Mouse (Mus musculus) intestine, embryonic 14.5 days (tissue): ENCODE measurements around the gene Phf13. TPM values are rescaled to one million over a fixed set of nuclear protein-coding genes. Genes with fewer than 3 reads are reported as not detected.
"Not testable (repeated sequence)": the region's sequence is repeated elsewhere in the genome, so short reads cannot be mapped to it uniquely, and the experiment has no call there.

Experiments used
- ATAC-seq: fragments of 200-750 bp; cut with Nextera tagmentation; replicated peaks from 2 replicates; pipeline ENCODE4 v1.8.0; 2017; ENCODE audit warnings: low read depth, moderate number of reproducible peaks, moderate TSS enrichment, moderate library complexity; ENCODE audit not compliant: low FRiP score, low TSS enrichment
- DNase-seq: peaks from one replicate; pipeline ENCODE4 v3.0.0-alpha.2; 2018; ENCODE audit warnings: low spot score
- H3K27ac ChIP-seq: fragments of 300-500 bp; sonication (generic); 2 replicates; pipeline ENCODE4 v1.5.1; 2014; ENCODE audit warnings: low read depth, mild to moderate bottlenecking, control low read depth
- H3K27me3 ChIP-seq: fragments of 300-500 bp; sonication (generic); replicated peaks from 2 replicates; pipeline ENCODE4 v1.6.1; 2014; ENCODE audit warnings: low read length, control low read depth; ENCODE audit not compliant: control insufficient read depth, insufficient read depth
- H3K36me3 ChIP-seq: fragments of 300-500 bp; sonication (generic); 2 replicates; pipeline ENCODE4 v1.6.1; 2014; ENCODE audit warnings: low read length, control low read depth; ENCODE audit not compliant: control insufficient read depth, insufficient read depth
- H3K4me1 ChIP-seq: fragments of 300-500 bp; sonication (generic); replicated peaks from 2 replicates; pipeline ENCODE4 v1.6.1; 2014; ENCODE audit warnings: low read length, control low read depth, mixed read lengths; ENCODE audit not compliant: control insufficient read depth, insufficient read depth
- H3K4me2 ChIP-seq: fragments of 300-500 bp; sonication (generic); 2 replicates; pipeline ENCODE4 v1.6.1; 2014; ENCODE audit warnings: low read length
- H3K4me3 ChIP-seq: fragments of 300-500 bp; sonication (generic); 2 replicates; pipeline ENCODE4 v1.5.1; 2014; ENCODE audit warnings: low read depth, low read length, control low read depth, mixed read lengths
- H3K9ac ChIP-seq: fragments of 300-500 bp; sonication (generic); 2 replicates; pipeline ENCODE4 v1.6.1; 2014; ENCODE audit warnings: mild to moderate bottlenecking, low read length
- H3K9me3 ChIP-seq: fragments of 300-500 bp; sonication (generic); 2 replicates; pipeline ENCODE4 v1.6.1; 2016; ENCODE audit warnings: low read length, control low read depth; ENCODE audit not compliant: control insufficient read depth
- WGBS: fragments of 180-500 bp; shearing (Covaris S2); extraction: QIAGEN DNeasy Blood & Tissue Kit; methylation state at CpG from one replicate; pipeline ENCODE4 v1.1.7; 2014; 5-methylcytosine and 5-hydroxymethylcytosine counted together
- polyA plus RNA-seq: library from polyadenylated mRNA; unstranded; fragments of >200 nt; fragmentation: Nextera tagmentation; extraction: Ambion mirVana; gene quantifications from 2 replicates; pipeline ENCODE4 v1.2.1, GENCODE M21; 2014

Phf13 gene
- polyA plus RNA-seq, 1 experiment from 2014 or later, result 23.1 TPM

DNA sequence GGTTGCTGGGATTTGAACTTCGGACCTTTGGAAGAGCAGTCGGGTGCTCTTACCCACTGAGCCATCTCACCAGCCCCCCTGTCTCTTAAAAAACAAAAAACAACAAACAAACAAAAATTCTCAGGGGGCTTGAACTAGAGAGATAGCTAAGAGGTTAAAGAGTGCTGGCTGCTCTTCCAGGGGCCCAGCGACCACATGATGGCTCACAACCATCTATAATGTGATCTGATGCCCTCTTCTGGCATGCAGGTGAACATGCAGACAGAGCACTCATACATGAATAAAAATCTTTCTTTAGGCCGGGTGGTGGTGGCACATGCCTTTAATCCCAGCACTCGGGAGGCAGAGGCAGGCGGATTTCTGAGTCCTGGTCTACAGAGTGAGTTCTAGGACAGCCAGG lies 40.4 kb upstream of the Phf13 start:
- 87% methylated on average over 6 of the region's 6 CpGs for WGBS
- not testable (repeated sequence) for H3K9ac ChIP-seq, H3K36me3 ChIP-seq

DNA sequence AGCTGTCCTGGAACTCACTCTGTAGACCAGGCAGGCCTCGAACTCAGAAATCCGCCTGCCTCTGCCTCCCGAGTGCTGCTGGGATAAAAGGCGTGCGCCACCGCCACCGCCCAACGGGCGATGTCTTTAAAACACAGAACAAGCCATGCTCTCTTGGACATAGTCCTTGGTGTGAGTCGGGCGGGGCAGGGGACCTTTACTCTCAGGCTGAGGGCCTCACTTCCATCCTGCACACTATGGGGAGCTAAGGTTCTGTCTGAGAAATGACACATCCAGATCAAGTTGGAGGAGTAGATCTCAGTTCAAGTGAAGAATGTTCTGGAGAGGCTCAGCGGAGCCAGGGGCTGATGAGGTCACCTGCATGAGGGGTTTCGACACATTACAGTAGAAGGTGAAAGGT lies 36.9 kb upstream of the Phf13 start:
- 85% methylated on average over 13 of the region's 13 CpGs for WGBS
- DNase-seq (no peak), ATAC-seq (no peak)

More for the DNA sequence above, 40.4 kb upstream of the Phf13 start:
- H3K27ac ChIP-seq, H3K27me3 ChIP-seq, H3K9me3 ChIP-seq, DNase-seq, H3K4me2 ChIP-seq, H3K4me3 ChIP-seq, H3K4me1 ChIP-seq, ATAC-seq: not testable (repeated sequence)

GRCm38 (mm10) chr4:152029997-152030396 lies 33.9 kb upstream of the Phf13 start:
- DNase-seq, result no peak
- H3K9me3 ChIP-seq, result no peaks in the 10 kb centered on the region
- no peaks in the 10 kb centered on the region for H3K27me3 ChIP-seq
- H3K4me1 ChIP-seq, result peaks cover 25% of the 10 kb centered on the region
- H3K4me2 ChIP-seq, result no peak overlapping the region
- 0 out of 2 replicates have a peak, but pooled peaks cover 6% of the 10 kb centered on the region for H3K36me3 ChIP-seq
- no peak for ATAC-seq
- H3K27ac ChIP-seq, result no peak overlapping the region
- H3K9ac ChIP-seq, result no peak overlapping the region
- 73% methylated on average over 4 of the region's 4 CpGs for WGBS
- H3K4me3 ChIP-seq, result no peak overlapping the region

More for the DNA sequence above, 36.9 kb upstream of the Phf13 start:
- Histone ChIP-seq H3K9ac (no peak overlapping the region), H3K4me3 (no peak overlapping the region), H3K4me2 (no peak overlapping the region), H3K9me3 (no peaks in the 10 kb centered on the region), H3K4me1 (peaks cover 6% of the 10 kb centered on the region; the same call in 1 of the 2 replicates), H3K27me3 (no peaks in the 10 kb centered on the region), H3K36me3 (no peaks in the 10 kb centered on the region), H3K27ac (no peak overlapping the region)

DNA sequence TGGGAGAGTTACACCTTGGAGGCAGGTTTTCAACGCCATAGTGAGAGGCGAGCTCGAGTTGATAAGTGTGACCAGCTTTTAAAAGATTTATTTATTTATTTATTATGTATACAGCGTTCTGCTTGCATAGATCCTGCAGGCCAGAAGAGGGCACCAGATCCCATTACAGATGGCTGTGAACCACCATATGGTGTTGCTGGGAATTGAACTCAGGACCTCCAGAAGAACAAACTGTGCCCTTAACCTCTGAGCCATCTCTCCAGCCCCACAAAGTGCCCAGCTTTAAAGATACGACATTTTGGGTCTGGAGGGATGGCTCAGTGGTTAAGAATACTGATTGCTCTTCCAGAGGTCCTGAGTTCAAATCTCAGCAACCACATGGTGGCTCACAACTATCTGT lies 33.0 kb upstream of the Phf13 start:
- WGBS, result 48% methylated on average over 5 of the region's 5 CpGs
- Histone ChIP-seq H3K4me3 (no peak overlapping the region), H3K4me1 (peaks cover 29% of the 10 kb centered on the region), H3K36me3 (peaks cover 12% of the 10 kb centered on the region; the same call in 1 of the 2 replicates), H3K27ac (no peak overlapping the region), H3K9me3 (no peaks in the 10 kb centered on the region), H3K9ac (no peak overlapping the region), H3K27me3 (no peaks in the 10 kb centered on the region), H3K4me2 (no peak overlapping the region)
- DNase-seq (no peak), ATAC-seq (no peak)

- Histone ChIP-seq H3K9ac (no peak overlapping the region), H3K4me3 (no peak overlapping the region)
- WGBS, result 64% methylated on average over 15 of the region's 15 CpGs
Measured at GRCm38 (mm10) chr4:152028456-152028855, 32.4 kb upstream of the Phf13 start.

GRCm38 (mm10) chr4:152027524-152027923 lies 31.5 kb upstream of the Phf13 start, which contains the start of gene Zbtb48:
Gene Zbtb48, minus strand, starts transcription at chr4:152027671.
- H3K9me3 ChIP-seq, result no peaks in the 10 kb centered on the region
- H3K9ac ChIP-seq, result peak within 1 kb of the TSS; percentile 69
- H3K27ac ChIP-seq, result peak within 1 kb of the TSS; percentile 64; the same call in 1 of the 2 replicates
- H3K36me3 ChIP-seq, result peaks cover 23% of the 10 kb centered on the region
- H3K4me3 ChIP-seq, result peak within 1 kb of the TSS; percentile 69
- H3K27me3 ChIP-seq, result no peaks in the 10 kb centered on the region
- 0% methylated on average over 35 of the region's 35 CpGs for WGBS
- ATAC-seq (peak; percentile 97), DNase-seq (peak; percentile 92)
- H3K4me2 ChIP-seq, result peak within 1 kb of the TSS; percentile 97
- H3K4me1 ChIP-seq, result peaks cover 29% of the 10 kb centered on the region

More at GRCm38 (mm10) chr4:152028456-152028855, 32.4 kb upstream of the Phf13 start:
- Histone ChIP-seq H3K36me3 (peaks cover 14% of the 10 kb centered on the region), H3K9me3 (no peaks in the 10 kb centered on the region), H3K4me2 (peak overlapping the region; percentile 86; the same call in 1 of the 2 replicates), H3K4me1 (peaks cover 29% of the 10 kb centered on the region), H3K27ac (no peak overlapping the region), H3K27me3 (no peaks in the 10 kb centered on the region)
- no peak for DNase-seq
- no peak for ATAC-seq

GRCm38 (mm10) chr4:152026751-152027508 lies 30.9 kb upstream of the Phf13 start:
- Histone ChIP-seq H3K27ac (peak overlapping the region; percentile 64; the same call in 1 of the 2 replicates), H3K9me3 (no peaks in the 10 kb centered on the region), H3K4me1 (peaks cover 29% of the 10 kb centered on the region), H3K9ac (peak overlapping the region; percentile 69), H3K4me2 (peak overlapping the region; percentile 97), H3K27me3 (no peaks in the 10 kb centered on the region), H3K4me3 (peak overlapping the region; percentile 69), H3K36me3 (peaks cover 29% of the 10 kb centered on the region)
- ATAC-seq (peak; percentile 67), DNase-seq (peak; percentile 72)
- WGBS, result 2% methylated on average over 38 of the region's 41 CpGs

- Histone ChIP-seq H3K4me1 (peaks cover 29% of the 10 kb centered on the region), H3K27me3 (no peaks in the 10 kb centered on the region), H3K27ac (no peak overlapping the region), H3K9ac (no peak overlapping the region; the same call in 1 of the 2 replicates), H3K4me2 (no peak overlapping the region), H3K36me3 (peaks cover 53% of the 10 kb centered on the region), H3K9me3 (no peaks in the 10 kb centered on the region), H3K4me3 (no peak overlapping the region)
- DNase-seq (no peak), ATAC-seq (no peak)
- WGBS, result 90% methylated on average over 11 of the region's 11 CpGs
Measured at GRCm38 (mm10) chr4:152024525-152024924, 28.5 kb upstream of the Phf13 start.
